Mouse (Mus musculus) lung, postnatal 0 days (tissue): ENCODE results near the gene Cenpo. TPM values are rescaled to one million over a fixed set of nuclear protein-coding genes. Genes with fewer than 3 reads are reported as not detected.
A peak's percentile ranks its signal among the peaks of the same experiment; 100 is the strongest.

Experiments
- ATAC-seq: fragments of 200-750 bp; cut with Nextera tagmentation; 2 replicates; pipeline ENCODE4 v1.8.0; 2017; ENCODE audit warnings: moderate library complexity
- DNase-seq: peaks from one replicate; pipeline ENCODE4 v3.0.0-alpha.2; 2016; ENCODE audit warnings: low spot score
- H3K27ac ChIP-seq: fragments of 300-500 bp; sonication (generic); 2 replicates; pipeline ENCODE4 v1.5.1; 2014; ENCODE audit warnings: antibody characterized with exemption, mild to moderate bottlenecking, low read length, mixed read lengths
- H3K27me3 ChIP-seq: fragments of 300-500 bp; sonication (generic); replicated peaks from 2 replicates; pipeline ENCODE4 v1.6.1; 2014; ENCODE audit warnings: low read length, mixed read lengths; ENCODE audit not compliant: insufficient read depth
- H3K36me3 ChIP-seq: fragments of 300-500 bp; sonication (generic); 2 replicates; pipeline ENCODE4 v1.6.1; 2014; ENCODE audit warnings: low read length, mixed read lengths; ENCODE audit not compliant: insufficient read depth
- H3K4me1 ChIP-seq: fragments of 300-500 bp; sonication (generic); 2 replicates; pipeline ENCODE4 v1.6.1; 2014; ENCODE audit warnings: antibody characterized with exemption, low read depth, low read length, mixed read lengths; ENCODE audit not compliant: insufficient read depth
- H3K4me2 ChIP-seq: fragments of 300-500 bp; sonication (generic); replicated peaks from 2 replicates; pipeline ENCODE4 v1.6.1; 2014; ENCODE audit warnings: low read depth, mild to moderate bottlenecking, low read length, moderate library complexity, mixed read lengths
- H3K4me3 ChIP-seq: fragments of 300-500 bp; sonication (generic); 2 replicates; pipeline ENCODE4 v1.5.1; 2014; ENCODE audit warnings: low read depth, low read length
- H3K9ac ChIP-seq: fragments of 300-500 bp; sonication (generic); replicated peaks from 2 replicates; pipeline ENCODE4 v1.6.1; 2014; ENCODE audit warnings: low read depth, mild to moderate bottlenecking
- H3K9me3 ChIP-seq: fragments of 300-500 bp; sonication (generic); 2 replicates; pipeline ENCODE4 v1.6.1; 2016; ENCODE audit warnings: low read length, mixed read lengths
- CTCF ChIP-seq: IDR thresholded peaks from 2 replicates; pipeline ENCODE4 v1.5.1; 2016; ENCODE audit warnings: antibody characterized with exemption, mild to moderate bottlenecking
- EP300 ChIP-seq: IDR thresholded peaks from 2 replicates; pipeline ENCODE4 v1.6.1; 2016; ENCODE audit warnings: antibody characterized with exemption, mild to moderate bottlenecking, control low read depth
- WGBS: fragments of 180-500 bp; shearing (Covaris S2); extraction: QIAGEN DNeasy Blood & Tissue Kit; methylation state at CpG from one replicate; pipeline ENCODE4 v1.1.7; 2014; 5-methylcytosine and 5-hydroxymethylcytosine counted together
- polyA plus RNA-seq: library from polyadenylated mRNA; unstranded; fragments of >200 nt; fragmentation: Nextera tagmentation; extraction: Ambion mirVana; gene quantifications from 2 replicates; pipeline ENCODE4 v1.2.1, GENCODE M21; 2015

Cenpo gene
- polyA plus RNA-seq, 1 experiment from 2014 or later, result 4.8 TPM

- DNase-seq (no peak), ATAC-seq (no peak)
- Histone ChIP-seq H3K9me3 (no peaks in the 10 kb centered on the region), H3K4me2 (peak overlapping the region; percentile 52), H3K27ac (no peak overlapping the region), H3K27me3 (no peaks in the 10 kb centered on the region), H3K4me1 (no peaks in the 10 kb centered on the region; the same call in 1 of the 2 replicates), H3K36me3 (no peaks in the 10 kb centered on the region; the same call in 1 of the 2 replicates), H3K4me3 (no peak overlapping the region), H3K9ac (no peak overlapping the region)
- 32% methylated on average over 4 of the region's 4 CpGs for WGBS
- no peak for TF ChIP-seq CTCF
- TF ChIP-seq EP300, result no peak
Observed at GRCm38 (mm10) chr12:4232777-4233176, 1.3 kb downstream of the Cenpo start.

- no peak overlapping the region for H3K4me3 ChIP-seq
- no peaks in the 10 kb centered on the region for H3K9me3 ChIP-seq
- 85% methylated on average over 7 of the region's 7 CpGs for WGBS
- no peak for ATAC-seq
- H3K27me3 ChIP-seq, result no peaks in the 10 kb centered on the region
- no peaks in the 10 kb centered on the region; the same call in 1 of the 2 replicates for H3K36me3 ChIP-seq
- DNase-seq, result no peak
- H3K9ac ChIP-seq, result no peak overlapping the region
- no peak overlapping the region for H3K27ac ChIP-seq
- no peak for TF ChIP-seq CTCF
- TF ChIP-seq EP300, result no peak
- H3K4me1 ChIP-seq, result no peaks in the 10 kb centered on the region; the same call in 1 of the 2 replicates
- no peak overlapping the region for H3K4me2 ChIP-seq
Observed at GRCm38 (mm10) chr12:4230156-4230555, 3.9 kb downstream of the Cenpo start.

- Histone ChIP-seq H3K4me2 (no peak overlapping the region), H3K27me3 (no peaks in the 10 kb centered on the region), H3K4me3 (no peak overlapping the region), H3K36me3 (peaks cover 20% of the 10 kb centered on the region; the same call in 1 of the 2 replicates), H3K4me1 (no peaks in the 10 kb centered on the region), H3K9me3 (no peaks in the 10 kb centered on the region), H3K27ac (no peak overlapping the region), H3K9ac (no peak overlapping the region)
- no peak for TF ChIP-seq EP300
- ATAC-seq, result no peak
- DNase-seq, result peak; percentile 10
- WGBS, result 57% methylated on average over 8 of the region's 8 CpGs
Observed at GRCm38 (mm10) chr12:4212908-4213307, 21.2 kb downstream of the Cenpo start.

- no peak overlapping the region for H3K4me2 ChIP-seq
- ATAC-seq, result no peak
- H3K4me1 ChIP-seq, result no peaks in the 10 kb centered on the region
- no peaks in the 10 kb centered on the region for H3K27me3 ChIP-seq
- H3K9me3 ChIP-seq, result no peaks in the 10 kb centered on the region
- TF ChIP-seq EP300 (no peak), CTCF (peak; percentile 5; the same call in 1 of the 2 replicates)
- no peak overlapping the region for H3K4me3 ChIP-seq
- no peak overlapping the region for H3K27ac ChIP-seq
- no peak for DNase-seq
- WGBS, result 77% methylated on average over 9 of the region's 9 CpGs
- peaks cover 12% of the 10 kb centered on the region; the same call in 1 of the 2 replicates for H3K36me3 ChIP-seq
- H3K9ac ChIP-seq, result no peak overlapping the region
Observed at GRCm38 (mm10) chr12:4211174-4211573, 22.9 kb downstream of the Cenpo start.

- Histone ChIP-seq H3K4me3 (no peak overlapping the region), H3K27ac (no peak overlapping the region), H3K9me3 (no peaks in the 10 kb centered on the region), H3K27me3 (no peaks in the 10 kb centered on the region), H3K36me3 (peaks cover 8% of the 10 kb centered on the region; the same call in 1 of the 2 replicates), H3K9ac (no peak overlapping the region), H3K4me2 (no peak overlapping the region), H3K4me1 (no peaks in the 10 kb centered on the region)
- 95% methylated on average over 9 of the region's 9 CpGs for WGBS
- ATAC-seq (no peak), DNase-seq (no peak)
- no peak for TF ChIP-seq CTCF
- TF ChIP-seq EP300, result no peak
Observed at GRCm38 (mm10) chr12:4209196-4209595, 24.9 kb downstream of the Cenpo start.

GRCm38 (mm10) chr12:4208405-4209133, 25.5 kb downstream of the Cenpo start:
- TF ChIP-seq EP300, result no peak
- TF ChIP-seq CTCF, result peak; percentile 80
- 77% methylated on average over 15 of the region's 15 CpGs for WGBS
- Histone ChIP-seq H3K27me3 (no peaks in the 10 kb centered on the region), H3K4me3 (no peak overlapping the region), H3K27ac (no peak overlapping the region), H3K4me2 (no peak overlapping the region), H3K36me3 (peaks cover 5% of the 10 kb centered on the region; the same call in 1 of the 2 replicates), H3K9me3 (no peaks in the 10 kb centered on the region), H3K4me1 (no peaks in the 10 kb centered on the region), H3K9ac (no peak overlapping the region)
- DNase-seq, result peak; percentile 82
- peak; percentile 53 for ATAC-seq
